Mouse (Mus musculus) layer of hippocampus, postnatal 36 days (tissue): ENCODE measurements around the gene Atp6v1f. TPM values are rescaled to one million over a fixed set of nuclear protein-coding genes. Genes with fewer than 3 reads are reported as not detected.

Source experiments
- DNase-seq, 2 experiments: peaks; one replicate each; pipeline ENCODE4 v3.0.0; 2022
- total RNA-seq, 2 experiments: library from RNA; stranded (reverse); gene quantifications; 2 replicates each; pipeline ENCODE4 v1.2.3; 2021

The Atp6v1f gene
- 100 to 1,000 TPM; 242 to 264 TPM for total RNA-seq

- peak; percentile 90 for DNase-seq
These were observed at the start of gene Atp6v1f for GRCm38 (mm10) chr6:29467583-29468354. Gene Atp6v1f (plus strand): TSS chr6:29467718.

DNA sequence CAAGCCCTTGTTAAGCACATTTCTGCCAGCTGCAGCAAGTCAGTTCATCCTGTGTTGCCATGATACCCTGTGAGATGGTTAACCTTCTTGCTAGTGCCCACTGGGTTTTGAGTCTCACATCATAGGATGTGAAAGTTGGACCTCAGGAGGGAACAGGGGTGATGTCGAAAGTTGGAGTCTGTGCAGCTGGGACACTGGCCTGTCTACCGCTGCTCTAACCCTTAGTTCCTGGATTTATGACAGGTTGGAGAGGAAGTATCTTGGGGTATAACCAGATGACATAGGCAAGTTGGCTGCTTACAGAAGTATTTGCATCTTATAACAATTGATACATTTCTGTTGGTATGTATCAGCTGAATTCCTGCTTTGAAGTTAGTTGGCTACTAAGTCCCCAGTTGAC is 46.9 kb upstream of the Atp6v1f start:
- no peak for DNase-seq

DNA sequence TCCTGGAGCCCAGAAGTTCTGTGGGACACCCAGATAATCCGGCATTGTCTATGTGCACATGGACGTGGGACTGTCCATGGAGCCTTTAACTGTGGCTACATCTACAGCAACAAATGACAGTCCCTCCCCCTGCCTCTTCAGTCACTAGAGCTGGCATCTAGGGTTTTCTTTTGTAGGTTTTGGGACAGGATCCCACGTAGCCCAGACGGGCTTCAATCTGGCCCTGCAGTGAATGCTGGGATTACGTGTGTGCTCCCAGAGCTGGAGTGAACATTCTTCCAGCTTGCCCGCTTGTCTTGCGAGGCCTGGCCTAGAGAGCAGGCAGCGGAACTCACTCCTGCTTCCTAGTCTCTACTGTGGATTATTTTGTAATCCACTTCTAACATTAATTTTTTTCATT is 42.4 kb upstream of the Atp6v1f start:
- no peak for DNase-seq

DNA sequence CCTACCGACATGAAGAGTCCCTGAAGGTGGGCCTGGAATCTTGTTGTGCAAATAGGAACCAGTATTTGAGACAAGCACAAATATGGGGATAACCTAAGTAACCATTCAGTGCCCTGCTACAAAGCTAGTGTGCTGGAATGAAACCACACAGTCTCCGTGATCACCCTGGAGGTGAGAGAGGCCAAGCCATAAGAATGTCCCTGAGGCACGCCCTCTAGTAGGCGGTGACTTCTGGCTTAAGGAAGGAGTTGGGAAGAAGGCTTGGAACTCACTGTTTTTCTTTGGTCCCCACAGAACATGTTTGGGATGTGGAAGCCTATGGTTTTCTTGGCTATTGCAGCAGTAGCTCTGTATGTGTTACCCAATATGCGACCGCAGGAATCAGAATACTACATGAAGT is 41.2 kb upstream of the Atp6v1f start:
- no peak for DNase-seq

- no peak for DNase-seq
These were observed 39.3 kb upstream of the Atp6v1f start for GRCm38 (mm10) chr6:29428171-29428570.

GRCm38 (mm10) chr6:29430681-29431420 is 36.7 kb upstream of the Atp6v1f start:
- no peak for DNase-seq

GRCm38 (mm10) chr6:29431473-29431872 is 36.0 kb upstream of the Atp6v1f start:
- DNase-seq: no peak

DNA sequence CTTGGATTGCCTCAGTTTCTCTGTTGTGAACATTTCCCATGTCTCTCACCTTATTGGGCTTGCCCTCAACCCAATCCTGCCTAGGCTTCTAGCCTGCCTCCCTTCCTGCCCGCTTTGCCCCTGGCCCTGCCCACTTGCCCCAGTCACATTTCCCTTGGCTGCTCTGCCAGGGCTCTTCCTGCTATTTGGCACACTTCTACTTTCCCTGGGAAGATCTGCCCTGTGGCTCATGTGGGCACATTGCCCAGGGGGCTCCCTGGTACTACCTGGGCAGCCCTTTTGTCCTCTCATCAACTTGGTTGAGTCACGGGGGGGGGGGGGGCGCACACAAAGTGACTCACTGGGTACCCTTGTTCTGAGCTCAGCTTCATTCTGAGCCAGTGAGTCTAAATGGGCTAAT is 35.4 kb upstream of the Atp6v1f start:
- no peak for DNase-seq

DNA sequence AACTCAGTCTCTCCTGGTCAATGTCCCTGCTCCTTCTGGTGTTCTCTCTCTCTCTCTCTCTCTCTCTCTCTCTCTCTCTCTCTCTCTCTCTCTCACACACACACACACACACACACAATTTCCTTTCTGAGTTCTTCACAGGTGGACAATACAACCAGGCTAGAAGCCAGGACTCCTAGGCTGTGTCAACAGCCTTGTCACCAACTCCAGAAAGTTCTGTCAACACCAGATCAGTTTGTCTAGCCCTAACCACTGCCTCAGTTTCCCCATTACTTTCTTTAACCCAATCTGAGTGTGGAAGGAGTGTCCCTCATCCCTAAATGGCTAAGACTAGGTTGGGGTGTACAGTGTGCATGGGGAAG is 34.9 kb upstream of the Atp6v1f start:
- DNase-seq: no peak

DNA sequence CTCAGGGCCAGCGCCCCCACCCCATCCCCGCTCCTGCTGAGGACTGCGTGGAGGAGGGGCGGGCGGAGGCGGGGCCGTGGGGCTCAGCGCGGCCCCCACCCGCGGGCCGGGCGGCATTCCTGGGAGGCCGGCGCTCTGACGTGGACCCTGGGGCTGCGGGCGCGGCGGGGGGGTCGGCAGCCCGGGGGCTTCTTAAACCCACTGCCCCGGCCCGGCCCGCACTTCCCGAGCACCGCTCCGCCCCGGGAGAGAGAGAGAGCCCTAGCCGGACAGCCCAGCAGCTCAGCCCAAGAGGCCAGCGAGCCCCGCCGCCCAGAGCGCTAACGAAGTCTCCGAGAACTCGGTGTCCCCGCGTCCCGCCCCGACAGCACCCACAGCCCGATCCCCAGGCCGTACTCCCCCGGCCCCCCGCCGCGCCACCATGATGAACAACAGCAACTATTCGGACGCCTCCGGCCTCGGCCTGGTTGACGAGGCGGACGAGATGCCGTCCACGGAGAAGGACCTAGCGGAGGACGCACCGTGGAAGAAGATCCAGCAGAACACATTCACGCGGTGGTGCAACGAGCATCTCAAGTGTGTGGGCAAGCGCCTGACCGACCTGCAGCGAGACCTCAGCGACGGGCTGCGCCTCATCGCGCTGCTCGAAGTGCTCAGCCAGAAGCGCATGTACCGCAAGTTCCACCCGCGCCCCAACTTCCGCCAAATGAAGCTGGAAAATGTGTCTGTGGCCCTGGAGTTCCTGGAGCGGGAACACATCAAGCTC is 34.3 kb upstream of the Atp6v1f start, which contains the start of gene Flnc:
Flnc (plus strand) TSS at position 219 of the 766 bp plus-strand sequence.
- DNase-seq: no peak

- DNase-seq: no peak
These were observed 33.4 kb upstream of the Atp6v1f start for GRCm38 (mm10) chr6:29433804-29434795.

DNA sequence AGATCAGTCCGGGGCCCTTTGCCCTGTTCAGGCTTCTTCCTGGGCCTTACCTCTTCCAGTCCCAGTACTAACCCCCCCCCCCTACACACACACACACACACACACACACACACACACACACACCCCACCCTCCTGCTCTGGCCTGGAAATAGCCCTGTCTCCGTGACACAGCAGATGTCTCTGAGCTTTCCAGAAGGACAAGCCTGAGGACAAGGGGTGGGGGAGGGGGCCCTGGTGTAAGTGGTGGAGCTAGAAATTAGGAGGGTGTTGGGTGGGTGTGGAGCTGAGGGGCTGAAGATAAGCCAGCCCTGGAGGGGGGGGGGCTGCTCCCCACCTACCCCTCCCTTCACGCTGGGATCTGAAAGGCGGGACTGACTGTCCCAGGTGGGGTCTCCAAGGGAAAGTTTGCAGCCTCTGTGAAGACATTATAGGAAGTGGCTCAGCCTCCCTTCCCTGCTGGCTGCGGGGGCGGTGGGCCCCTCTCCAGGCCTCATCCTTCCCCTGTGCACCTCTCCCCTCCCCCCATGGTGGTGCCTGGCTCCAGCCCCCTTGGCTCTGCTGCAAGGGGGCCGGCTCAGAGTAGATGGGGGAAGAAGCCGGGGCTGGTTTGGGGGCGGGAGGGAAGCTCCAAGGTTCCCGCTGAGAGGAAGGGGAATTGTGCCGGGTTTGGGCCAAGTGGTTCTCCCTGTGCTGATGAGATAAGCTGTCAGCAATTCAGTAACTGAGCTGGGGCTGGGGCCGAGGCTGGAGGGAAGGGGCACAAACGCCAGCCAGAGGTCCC is 32.4 kb upstream of the Atp6v1f start:
- DNase-seq: no peak

DNA sequence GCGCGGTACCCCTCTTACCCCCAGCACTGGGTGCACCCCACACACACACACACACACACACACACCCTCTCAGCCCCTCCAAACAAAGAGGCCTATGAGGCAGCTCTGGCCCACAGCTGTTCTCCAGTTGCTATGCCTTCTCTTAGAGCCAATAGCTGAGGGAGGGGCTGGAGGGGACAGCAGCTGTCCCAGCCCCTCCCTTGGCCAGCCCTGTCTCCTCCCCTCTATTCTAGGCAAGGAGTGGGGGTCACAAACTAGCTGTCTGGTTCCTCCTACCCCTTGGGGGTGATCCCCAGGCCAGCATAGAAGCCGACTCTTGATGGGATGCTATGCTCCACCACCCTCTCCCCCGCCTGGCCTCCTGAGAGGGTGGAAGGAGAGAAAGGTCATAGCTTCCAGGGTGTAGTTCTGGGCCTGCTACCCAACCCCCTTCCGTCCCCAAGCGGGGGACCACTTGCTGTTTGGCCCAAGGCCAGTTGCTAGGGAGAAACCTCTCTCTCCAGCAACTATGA is 31.5 kb upstream of the Atp6v1f start:
- no peak for DNase-seq

GRCm38 (mm10) chr6:29436461-29436934 is 31.0 kb upstream of the Atp6v1f start:
- DNase-seq: no peak

DNA sequence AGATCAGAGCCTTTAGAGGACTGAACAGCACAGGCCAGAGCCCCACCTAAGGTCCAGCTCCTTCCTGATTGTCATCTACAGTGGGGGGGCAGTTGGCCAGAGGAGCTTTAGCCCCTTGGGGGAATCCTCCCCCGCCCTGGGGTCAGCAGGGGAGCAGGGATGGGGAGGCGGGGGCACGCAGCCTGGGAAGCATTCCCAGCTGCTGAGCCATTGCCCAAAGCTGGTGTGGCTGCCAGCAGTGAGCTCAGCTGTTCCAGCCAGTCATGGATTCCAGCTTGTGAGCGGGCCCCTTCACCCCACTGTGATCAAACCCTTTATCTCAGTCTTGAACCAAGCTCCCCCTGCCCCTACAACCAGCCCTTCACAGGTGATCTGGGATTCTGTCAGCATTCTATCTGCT is 28.3 kb upstream of the Atp6v1f start:
- DNase-seq: peak in 1 of 2 experiments; percentile 20

- DNase-seq: no peak
These were observed 27.7 kb upstream of the Atp6v1f start for GRCm38 (mm10) chr6:29439789-29440188.

DNA sequence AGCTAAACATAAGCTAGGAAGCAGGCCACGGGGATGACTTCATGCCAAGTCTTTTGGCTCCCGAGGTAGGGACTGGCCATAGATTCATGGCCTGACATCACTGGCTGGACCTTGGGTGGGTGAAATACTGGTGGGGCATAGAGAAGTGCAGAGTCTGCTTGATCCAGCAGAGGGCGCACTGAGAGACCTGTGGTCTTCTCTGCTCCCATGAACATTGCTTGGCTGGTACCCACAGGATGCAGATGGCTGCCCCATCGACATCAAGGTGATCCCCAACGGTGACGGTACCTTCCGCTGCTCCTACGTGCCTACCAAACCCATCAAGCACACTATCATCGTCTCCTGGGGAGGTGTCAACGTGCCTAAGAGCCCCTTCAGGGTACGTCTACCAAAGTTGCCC is 22.7 kb upstream of the Atp6v1f start:
- DNase-seq: no peak

GRCm38 (mm10) chr6:29445354-29445753 is 22.2 kb upstream of the Atp6v1f start:
- DNase-seq: no peak

- no peak for DNase-seq
These were observed 17.7 kb upstream of the Atp6v1f start for GRCm38 (mm10) chr6:29449858-29450257.

DNA sequence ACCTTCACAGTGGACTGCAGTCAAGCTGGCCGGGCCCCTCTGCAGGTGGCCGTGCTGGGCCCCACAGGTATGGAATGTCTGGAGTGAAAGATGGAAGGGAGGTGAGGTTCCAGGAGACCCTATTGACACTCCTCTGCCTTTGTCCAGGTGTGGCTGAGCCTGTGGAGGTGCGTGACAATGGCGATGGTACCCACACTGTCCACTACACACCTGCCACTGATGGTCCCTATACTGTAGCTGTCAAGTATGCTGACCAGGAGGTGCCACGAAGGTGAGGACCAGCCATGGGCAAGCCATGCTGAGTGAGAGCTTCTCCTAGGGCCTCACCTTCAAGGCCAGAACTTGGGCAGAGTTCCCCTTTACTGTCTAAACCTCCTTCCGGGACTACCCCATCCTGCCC is 16.9 kb upstream of the Atp6v1f start:
- DNase-seq: no peak

DNA sequence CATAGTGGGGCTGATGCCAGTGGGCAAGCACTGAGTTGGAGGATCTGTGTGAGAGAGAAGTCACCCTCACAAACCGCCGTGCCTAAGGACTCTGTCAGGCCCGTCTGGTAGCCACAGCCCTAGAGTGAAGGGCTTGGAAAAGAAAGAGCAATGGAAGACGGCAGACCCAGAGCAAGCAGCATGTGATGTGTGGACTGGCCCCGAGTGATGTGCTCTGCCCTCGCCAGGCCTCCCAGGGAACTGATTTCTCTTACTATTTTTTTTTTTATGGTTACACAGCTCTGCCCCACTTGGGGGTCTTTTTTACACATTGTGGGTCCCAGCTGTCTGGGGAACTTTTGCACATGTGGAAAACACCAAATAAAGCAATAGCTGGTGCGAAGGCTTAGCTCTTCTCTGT is 6.0 kb upstream of the Atp6v1f start:
- no peak for DNase-seq
